ENCODE assay signal across 7 mouse cellular contexts in the genomic region with DNA sequence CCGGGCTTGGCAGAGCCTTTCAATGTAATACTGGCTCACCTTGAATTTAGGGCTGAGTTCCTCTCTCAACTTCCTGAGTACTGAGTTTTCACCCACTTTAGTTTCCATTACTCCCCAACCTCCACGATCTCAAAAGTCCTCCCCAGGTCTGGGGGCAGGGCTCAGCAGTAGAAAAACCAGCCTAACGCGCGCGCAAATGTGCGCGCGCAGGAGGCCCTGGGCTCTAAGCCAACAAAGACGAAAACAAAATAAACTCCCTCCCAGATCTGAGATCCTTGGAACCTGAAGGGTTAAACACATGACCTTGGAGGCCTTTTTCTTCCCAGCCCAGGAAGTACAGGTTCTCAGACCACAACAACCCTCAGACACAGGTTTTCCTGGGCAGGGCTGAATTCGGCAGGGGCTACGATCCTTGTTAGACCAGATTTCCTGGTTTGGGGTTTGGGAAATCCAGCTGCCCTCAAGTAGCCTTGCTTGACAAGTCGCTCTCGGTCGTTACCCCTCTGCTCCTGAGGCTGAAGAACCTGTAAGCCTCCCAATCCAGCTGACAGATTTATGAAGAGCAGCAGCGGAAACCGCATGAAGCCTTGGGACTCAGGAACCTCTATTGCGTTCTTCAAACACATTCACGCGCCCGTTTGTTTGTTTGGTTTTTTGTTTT. TPM values are rescaled to one million over a fixed set of nuclear protein-coding genes. Genes with fewer than 3 reads are reported as not detected.
A peak's percentile ranks its signal among the peaks of the same experiment; 100 is the strongest.
DNase-seq lines count a peak whose midpoint lies in the region; ATAC-seq and TF ChIP-seq lines count a peak whose summit lies in the region.

No protein-coding gene starts in this region.

- ATAC-seq in heart, embryonic 11.5 days (replicated peaks; ENCODE audit: insufficient number of reproducible peaks, low FRiP score, low TSS enrichment) = no peak
- ATAC-seq in kidney, postnatal 0 days (replicated peaks; ENCODE audit: low FRiP score, low read depth) = no peak

- peak overlapping the region; percentile 50 for H3K27ac ChIP-seq in heart, embryonic 11.5 days (ENCODE audit: low read depth, low read length)
- H3K27ac ChIP-seq in kidney, postnatal 0 days = peak overlapping the region; percentile 84
- H3K27ac ChIP-seq in macrophage = peak overlapping the region; percentile 64
- H3K27ac ChIP-seq in testis, adult 2 months (ENCODE audit: control insufficient read depth, insufficient read depth, low read depth, low read length) = 0 out of 2 replicates have a peak overlapping the region, but pooled peaks have one; percentile 63

- TF ChIP-seq CTCF in E14TG2a.4 (conservative IDR thresholded peaks at IDR 0.05; ENCODE audit: low read length) = no peak
- no peak for TF ChIP-seq CTCF in kidney, postnatal 0 days (IDR thresholded peaks at IDR 0.05; ENCODE audit: low read depth)
- no peak for TF ChIP-seq CTCF in testis, adult 2 months (IDR thresholded peaks at IDR 0.05; ENCODE audit: control insufficient read depth, insufficient read depth, insufficient replicate concordance, low read depth, low read length)

- TF ChIP-seq POLR2A in testis, adult 2 months (IDR thresholded peaks at IDR 0.05; ENCODE audit: control insufficient read depth, low read depth, low read length) = no peak

- peak overlapping the region; percentile 56 for H3K4me2 ChIP-seq in heart, embryonic 11.5 days
- H3K4me2 ChIP-seq in kidney, postnatal 0 days (ENCODE audit: low read length) = peak overlapping the region; percentile 54

- H3K4me1 ChIP-seq in E14TG2a.4 (replicated peaks; ENCODE audit: low read depth, low read length) = peaks cover 74% of the 10 kb centered on the region
- H3K4me1 ChIP-seq in heart, embryonic 11.5 days (ENCODE audit: control insufficient read depth, insufficient read depth, low read length) = no peaks in the 10 kb centered on the region; the same call in 1 of the 2 replicates
- H3K4me1 ChIP-seq in kidney, postnatal 0 days (replicated peaks; ENCODE audit: insufficient read depth, low read length) = 0 out of 2 replicates have a peak, but pooled peaks cover 6% of the 10 kb centered on the region
- H3K4me1 ChIP-seq in testis, adult 2 months (ENCODE audit: control insufficient read depth, insufficient read depth, low read length) = peaks cover 7% of the 10 kb centered on the region

- peak; percentile 69 to 91 for DNase-seq in adrenal gland, adult (ENCODE audit: inconsistent age in 2 of 2, low spot score in 1 of 2)
- peak; percentile 69 for DNase-seq in kidney, postnatal 0 days (ENCODE audit: low spot score)
- no peak for DNase-seq in right cerebral cortex, adult 2 months (ENCODE audit: low spot score in 2 of 2)

- H3K27me3 ChIP-seq in E14TG2a.4 (ENCODE audit: insufficient read depth, low read length) = no peaks in the 10 kb centered on the region
- no peaks in the 10 kb centered on the region for H3K27me3 ChIP-seq in heart, embryonic 11.5 days (ENCODE audit: control insufficient read depth, insufficient read depth, low read length)
- H3K27me3 ChIP-seq in kidney, postnatal 0 days (ENCODE audit: insufficient read depth, low read length) = no peaks in the 10 kb centered on the region
- no peaks in the 10 kb centered on the region for H3K27me3 ChIP-seq in testis, adult 2 months (ENCODE audit: control insufficient read depth, insufficient read depth, low read length)

- 33% methylated on average over 21 of the region's 21 CpGs for WGBS in heart, embryonic 11.5 days (ENCODE audit: insufficient replicate concordance)
- WGBS in kidney, postnatal 0 days = 14% methylated on average over 21 of the region's 21 CpGs
- 4% methylated on average over 21 of the region's 21 CpGs for WGBS in macrophage (ENCODE audit: missing documents)

- H3K36me3 ChIP-seq in E14TG2a.4 (ENCODE audit: insufficient read depth, low read length) (no peaks in the 10 kb centered on the region), macrophage (ENCODE audit: inconsistent target) (no peaks in the 10 kb centered on the region)
- H3K36me3 ChIP-seq in heart, embryonic 11.5 days (ENCODE audit: control insufficient read depth, insufficient read depth, low read length) = no peaks in the 10 kb centered on the region
- no peaks in the 10 kb centered on the region for H3K36me3 ChIP-seq in kidney, postnatal 0 days (ENCODE audit: insufficient read depth, low read length)
- no peaks in the 10 kb centered on the region for H3K36me3 ChIP-seq in testis, adult 2 months (ENCODE audit: control insufficient read depth, insufficient read depth, low read length)

- H3K4me3 ChIP-seq in E14TG2a.4 (replicated peaks; ENCODE audit: low read length) (peak overlapping the region; percentile 77), macrophage (ENCODE audit: inconsistent target) (peak overlapping the region; percentile 25)
- H3K4me3 ChIP-seq in heart, embryonic 11.5 days (ENCODE audit: low read depth, low read length) = peak overlapping the region; percentile 27
- H3K4me3 ChIP-seq in kidney, postnatal 0 days (replicated peaks; ENCODE audit: low read depth, low read length) = peak overlapping the region; percentile 21
- peak overlapping the region; percentile 43 for H3K4me3 ChIP-seq in testis, adult 2 months (ENCODE audit: control insufficient read depth, low read depth, low read length)

- no peaks in the 10 kb centered on the region for H3K9me3 ChIP-seq in E14TG2a.4 (ENCODE audit: low read length)
- no peaks in the 10 kb centered on the region for H3K9me3 ChIP-seq in heart, embryonic 11.5 days (replicated peaks; ENCODE audit: control insufficient read depth, low read length)
- H3K9me3 ChIP-seq in kidney, postnatal 0 days (replicated peaks; ENCODE audit: low read length) = no peaks in the 10 kb centered on the region

- peak overlapping the region; percentile 34; the same call in 1 of the 2 replicates for H3K9ac ChIP-seq in heart, embryonic 11.5 days (ENCODE audit: low read depth, low read length)
- peak overlapping the region; percentile 43 for H3K9ac ChIP-seq in kidney, postnatal 0 days (ENCODE audit: low read depth, low read length)

- H3K79me2 ChIP-seq in macrophage (ENCODE audit: inconsistent target) = no peaks in the 10 kb centered on the region

RNA-seq across cellular contexts. Expression of gene Rbx1, which starts 45.6 kb away (rescaled TPM):
- polyA plus RNA-seq in heart, embryonic 11.5 days (2014; fragmentation: Nextera tagmentation; extraction: Ambion mirVana) = 397 and 442 TPM in 2 replicates
- polyA plus RNA-seq in kidney, postnatal 0 days (2015; fragmentation: Nextera tagmentation; extraction: Ambion mirVana) = 517 and 563 TPM in 2 replicates
- total RNA-seq in macrophage (2018; cell fraction: chromatin; rRNA removed) = 10 to 100 TPM; 35.9 to 97.8 (median 63.4) TPM
- 100 to 1,000 TPM; 120 to 186 (median 145) TPM for total RNA-seq in macrophage (2018; cell fraction: cytosol; rRNA removed)
- 10 to 100 TPM; 28.8 to 97.5 (median 66.8) TPM for total RNA-seq in macrophage (2018; cell fraction: nucleus; rRNA removed)
- 69.0 to 118 TPM (median 86.1 TPM) in 3 replicates for polyA plus RNA-seq in macrophage (2018)
- 51.1 and 55.3 TPM in 2 replicates for polyA plus RNA-seq in testis, adult 2 months (2012; rRNA removed)

Comparison
In these comparisons a context has a peak if more than half of its experiments do, and no peak if none do; other contexts are left out.
1. H3K4me3 ChIP-seq: peak in every context shown above with its lines; median percentile 77 in E14TG2a.4; 43 in testis, adult 2 months; 27 in heart, embryonic 11.5 days; 25 in macrophage; 21 in kidney, postnatal 0 days.
2. DNase-seq: peak in adrenal gland, adult (2 of 2) and kidney, postnatal 0 days (single experiment); none in right cerebral cortex, adult 2 months (0 of 2).
3. Peak in every context shown above with its lines, with median percentiles within 50 percentile points of each other: H3K27ac ChIP-seq.